Mouse (Mus musculus): Measurements from ENCODE around the gene Gcn1l1.

Gene Gcn1l1

GRCm38 (mm10) chr5:115611566-115611965 is 46.5 kb downstream of the Gcn1l1 start:
- DNase-seq (ENCODE audit: low read depth, low spot score) = no peak

GRCm38 (mm10) chr5:115613332-115613731 is 48.3 kb downstream of the Gcn1l1 start:
- DNase-seq (ENCODE audit: low read depth, low spot score) = no peak

- peak; percentile 42 for DNase-seq (ENCODE audit: low read depth, low spot score)
These were observed 49.9 kb downstream of the Gcn1l1 start for GRCm38 (mm10) chr5:115614948-115615347.

- no peak for DNase-seq (ENCODE audit: low read depth, low spot score)
These were observed 54.6 kb downstream of the Gcn1l1 start for GRCm38 (mm10) chr5:115619690-115620089.

GRCm38 (mm10) chr5:115622686-115623085 is 57.6 kb downstream of the Gcn1l1 start:
- DNase-seq (ENCODE audit: low read depth, low spot score) = no peak

GRCm38 (mm10) chr5:115623694-115624440 is 58.8 kb downstream of the Gcn1l1 start:
- DNase-seq (ENCODE audit: low read depth, low spot score) = no peak

- DNase-seq (ENCODE audit: low read depth, low spot score) = no peak
These were observed 61.3 kb downstream of the Gcn1l1 start for GRCm38 (mm10) chr5:115626237-115626886.

- no peak for DNase-seq (ENCODE audit: low read depth, low spot score)
These were observed 63.0 kb downstream of the Gcn1l1 start for GRCm38 (mm10) chr5:115628083-115628482.

- DNase-seq (ENCODE audit: low read depth, low spot score) = no peak
These were observed 64.6 kb downstream of the Gcn1l1 start for GRCm38 (mm10) chr5:115629672-115630071.

- DNase-seq (ENCODE audit: low read depth, low spot score) = no peak
These were observed 65.2 kb downstream of the Gcn1l1 start for GRCm38 (mm10) chr5:115630291-115630690.

- peak; percentile 91 for DNase-seq (ENCODE audit: low read depth, low spot score)
These were observed 66.7 kb downstream of the Gcn1l1 start, which contains the start of gene Rab35 for GRCm38 (mm10) chr5:115631505-115632357. Gene Rab35 (plus strand): TSS chr5:115631908.

- DNase-seq (ENCODE audit: low read depth, low spot score) = no peak
These were observed 67.3 kb downstream of the Gcn1l1 start for GRCm38 (mm10) chr5:115632358-115632714.

GRCm38 (mm10) chr5:115633060-115633459 is 68.0 kb downstream of the Gcn1l1 start:
- no peak for DNase-seq (ENCODE audit: low read depth, low spot score)

- DNase-seq (ENCODE audit: low read depth, low spot score) = no peak
These were observed 69.0 kb downstream of the Gcn1l1 start for GRCm38 (mm10) chr5:115634046-115634445.

GRCm38 (mm10) chr5:115635536-115635935 is 70.5 kb downstream of the Gcn1l1 start:
- no peak for DNase-seq (ENCODE audit: low read depth, low spot score)

GRCm38 (mm10) chr5:115644192-115644591 is 79.1 kb downstream of the Gcn1l1 start:
- DNase-seq (ENCODE audit: low read depth, low spot score) = no peak

- DNase-seq (ENCODE audit: low read depth, low spot score) = no peak
These were observed 83.8 kb downstream of the Gcn1l1 start for GRCm38 (mm10) chr5:115648876-115649275.

GRCm38 (mm10) chr5:115649699-115650098 is 84.6 kb downstream of the Gcn1l1 start:
- DNase-seq (ENCODE audit: low read depth, low spot score) = no peak

GRCm38 (mm10) chr5:115650885-115651284 is 85.8 kb downstream of the Gcn1l1 start:
- no peak for DNase-seq (ENCODE audit: low read depth, low spot score)

- no peak for DNase-seq (ENCODE audit: low read depth, low spot score)
These were observed 86.8 kb downstream of the Gcn1l1 start for GRCm38 (mm10) chr5:115651821-115652220.

GRCm38 (mm10) chr5:115652681-115653575 is 87.9 kb downstream of the Gcn1l1 start:
- peak; percentile 99 for DNase-seq (ENCODE audit: low read depth, low spot score)
